Mouse (Mus musculus): ENCODE results near the gene Cdh1. TPM values are rescaled to one million over a fixed set of nuclear protein-coding genes. Genes with fewer than 3 reads are reported as not detected.

Gene Cdh1
- polyA plus RNA-seq, 1 experiment from 2014 or later = 131 TPM

DNA sequence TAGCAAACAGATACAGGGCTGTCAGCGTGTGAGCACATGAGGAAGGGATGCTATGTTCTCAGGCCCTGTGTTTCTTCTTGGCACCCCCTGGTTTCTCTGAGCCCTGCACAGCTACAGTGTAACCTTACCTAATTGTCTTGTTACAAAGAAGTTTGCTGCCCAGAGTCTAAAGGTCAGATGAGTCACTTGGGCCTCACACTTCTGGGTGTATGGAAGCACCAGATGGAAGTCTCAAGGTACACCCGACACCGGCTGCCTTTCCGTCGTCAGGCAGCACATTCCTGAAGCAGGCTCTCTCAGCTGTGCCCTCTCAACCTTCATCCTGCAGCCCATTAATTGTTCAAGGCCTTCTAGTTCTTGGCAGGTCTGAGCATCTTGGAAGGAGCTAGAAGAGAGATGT lies 11.6 kb downstream of the Cdh1 start:
- Histone ChIP-seq H3K4me2 (replicated peaks; ENCODE audit: low read depth, low read length) (no peak overlapping the region), H3K27me3 (ENCODE audit: control insufficient read depth, insufficient read depth, low read length) (no peaks in the 10 kb centered on the region), H3K9me3 (ENCODE audit: control insufficient read depth, low read depth, low read length) (no peaks in the 10 kb centered on the region), H3K4me1 (ENCODE audit: control insufficient read depth, insufficient read depth, low read length) (peaks cover 11% of the 10 kb centered on the region), H3K27ac (ENCODE audit: low read length) (no peak overlapping the region; the same call in 1 of the 2 replicates), H3K9ac (replicated peaks; ENCODE audit: low read depth, low read length) (no peak overlapping the region), H3K36me3 (ENCODE audit: control insufficient read depth, insufficient read depth, low read length) (no peaks in the 10 kb centered on the region), H3K4me3 (ENCODE audit: low read depth, low read length) (no peak overlapping the region)
- 33% methylated on average over 5 of the region's 5 CpGs for WGBS
- ATAC-seq (ENCODE audit: insufficient number of reproducible peaks, insufficient read depth, low FRiP score, low read depth) = no peak

DNA sequence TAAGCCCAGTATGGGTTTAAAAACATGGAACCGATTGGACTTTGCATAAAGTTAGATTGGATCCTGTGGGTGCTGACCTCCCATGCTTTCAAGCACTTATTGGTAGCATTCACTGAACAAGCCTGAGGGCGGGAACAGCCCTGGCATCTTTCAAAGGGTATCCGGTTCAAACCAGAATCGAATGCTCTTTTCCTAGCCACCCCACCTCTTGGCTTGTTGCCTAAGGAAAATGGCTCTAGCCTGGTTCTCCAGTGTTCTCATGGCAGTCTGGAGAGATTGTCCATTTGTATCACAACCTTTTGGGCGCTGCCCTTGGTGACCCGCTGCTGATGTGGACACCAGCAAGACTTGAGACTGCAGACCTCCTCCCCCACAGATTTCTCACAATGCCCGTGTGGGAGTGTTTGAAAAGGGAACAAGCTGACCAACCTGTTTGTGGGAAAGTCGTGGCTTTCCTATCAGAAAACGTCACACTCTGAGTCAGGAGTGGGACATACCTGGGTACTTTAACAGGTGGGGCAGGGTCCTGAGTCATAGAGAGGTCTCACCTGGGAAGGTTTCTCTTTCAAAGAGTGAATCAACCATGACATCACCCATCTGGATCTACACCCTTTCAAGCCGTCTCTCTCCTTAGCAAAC lies 12.6 kb downstream of the Cdh1 start:
- WGBS = 72% methylated on average over 10 of the region's 10 CpGs
- Histone ChIP-seq H3K27ac (ENCODE audit: low read length) (peak overlapping the region; percentile 53; the same call in 1 of the 2 replicates), H3K36me3 (ENCODE audit: control insufficient read depth, insufficient read depth, low read length) (no peaks in the 10 kb centered on the region), H3K4me1 (ENCODE audit: control insufficient read depth, insufficient read depth, low read length) (peaks cover 17% of the 10 kb centered on the region), H3K4me2 (replicated peaks; ENCODE audit: low read depth, low read length) (no peak overlapping the region), H3K9ac (replicated peaks; ENCODE audit: low read depth, low read length) (no peak overlapping the region), H3K9me3 (ENCODE audit: control insufficient read depth, low read depth, low read length) (no peaks in the 10 kb centered on the region), H3K27me3 (ENCODE audit: control insufficient read depth, insufficient read depth, low read length) (no peaks in the 10 kb centered on the region), H3K4me3 (ENCODE audit: low read depth, low read length) (no peak overlapping the region)
- peak; percentile 51; the same call in 1 of the 2 replicates for ATAC-seq (ENCODE audit: insufficient number of reproducible peaks, insufficient read depth, low FRiP score, low read depth)

DNA sequence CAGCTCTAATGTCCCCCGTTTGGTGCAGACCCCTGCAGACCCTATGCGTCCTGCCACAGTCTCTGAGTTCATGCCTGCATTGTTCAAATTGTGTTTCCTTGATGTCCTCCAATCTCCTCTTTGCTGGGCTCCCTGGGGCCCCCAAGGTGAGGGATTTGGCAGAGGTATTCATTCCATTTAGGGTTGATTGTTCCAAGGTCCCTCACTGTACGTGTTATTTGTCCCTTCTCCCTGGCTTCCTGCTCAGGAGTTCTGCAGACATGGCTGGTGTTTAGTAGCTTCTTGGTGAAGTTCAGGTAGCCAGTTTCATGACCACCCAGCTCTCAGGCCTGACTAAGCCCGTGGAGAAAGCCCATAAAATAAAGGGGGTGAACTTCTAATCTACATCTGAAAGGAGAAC lies 13.5 kb downstream of the Cdh1 start:
- Histone ChIP-seq H3K27ac (ENCODE audit: low read length) (peak overlapping the region; percentile 35), H3K36me3 (ENCODE audit: control insufficient read depth, insufficient read depth, low read length) (no peaks in the 10 kb centered on the region), H3K9me3 (ENCODE audit: control insufficient read depth, low read depth, low read length) (no peaks in the 10 kb centered on the region), H3K4me2 (replicated peaks; ENCODE audit: low read depth, low read length) (no peak overlapping the region), H3K4me1 (ENCODE audit: control insufficient read depth, insufficient read depth, low read length) (peaks cover 17% of the 10 kb centered on the region), H3K9ac (replicated peaks; ENCODE audit: low read depth, low read length) (no peak overlapping the region), H3K4me3 (ENCODE audit: low read depth, low read length) (no peak overlapping the region), H3K27me3 (ENCODE audit: control insufficient read depth, insufficient read depth, low read length) (no peaks in the 10 kb centered on the region)
- WGBS = 53% methylated on average over 4 of the region's 4 CpGs
- ATAC-seq (ENCODE audit: insufficient number of reproducible peaks, insufficient read depth, low FRiP score, low read depth) = no peak

DNA sequence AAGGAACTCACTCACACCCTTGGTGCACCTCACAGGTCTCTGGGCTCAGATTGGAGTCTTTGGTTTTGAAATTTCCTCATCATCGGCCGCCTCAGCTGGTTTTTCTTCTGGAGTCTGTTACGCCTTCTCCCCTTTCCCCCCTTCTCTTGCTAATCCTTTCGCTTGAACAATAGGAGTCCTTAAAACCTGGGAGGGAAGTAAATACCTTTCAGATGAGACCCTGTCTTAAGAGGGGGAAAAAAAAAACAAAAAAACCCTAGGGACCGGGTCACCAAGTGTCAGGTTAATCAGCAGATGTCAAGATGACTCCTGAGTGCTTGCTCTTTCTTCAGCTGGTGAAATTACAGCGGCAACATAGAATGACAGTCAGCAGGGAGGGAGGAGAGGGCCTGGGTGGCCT lies 14.0 kb downstream of the Cdh1 start:
- no peak overlapping the region for H3K4me3 ChIP-seq (ENCODE audit: low read depth, low read length)
- H3K4me2 ChIP-seq (replicated peaks; ENCODE audit: low read depth, low read length) = no peak overlapping the region
- no peak for ATAC-seq (ENCODE audit: insufficient number of reproducible peaks, insufficient read depth, low FRiP score, low read depth)
- 45% methylated on average over 6 of the region's 6 CpGs for WGBS
- H3K27ac ChIP-seq (ENCODE audit: low read length) = peak overlapping the region; percentile 35
- H3K36me3 ChIP-seq (ENCODE audit: control insufficient read depth, insufficient read depth, low read length) = no peaks in the 10 kb centered on the region
- H3K9me3 ChIP-seq (ENCODE audit: control insufficient read depth, low read depth, low read length) = no peaks in the 10 kb centered on the region
- no peaks in the 10 kb centered on the region for H3K27me3 ChIP-seq (ENCODE audit: control insufficient read depth, insufficient read depth, low read length)
- peaks cover 13% of the 10 kb centered on the region for H3K4me1 ChIP-seq (ENCODE audit: control insufficient read depth, insufficient read depth, low read length)
- no peak overlapping the region for H3K9ac ChIP-seq (replicated peaks; ENCODE audit: low read depth, low read length)

DNA sequence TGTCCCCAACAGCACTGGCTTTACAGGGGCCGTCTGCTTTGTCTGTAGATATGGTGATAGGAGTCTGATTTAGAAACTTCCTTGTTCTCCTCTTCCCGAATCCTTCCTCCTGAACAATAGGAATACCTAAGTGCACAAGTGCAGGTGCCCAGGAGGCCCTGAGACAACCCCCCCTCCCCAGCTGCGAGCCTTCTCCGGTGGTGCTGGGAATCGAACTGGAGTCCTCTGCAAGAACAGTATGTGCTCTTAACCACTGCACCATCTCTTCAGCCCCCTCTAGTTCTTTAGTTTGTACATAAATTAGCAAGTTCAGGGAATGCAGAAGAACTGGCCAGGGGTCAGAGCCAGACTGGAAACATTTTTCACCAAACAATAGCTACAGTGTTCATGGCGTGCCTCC lies 14.7 kb downstream of the Cdh1 start:
- Histone ChIP-seq H3K9me3 (ENCODE audit: control insufficient read depth, low read depth, low read length) (no peaks in the 10 kb centered on the region), H3K4me1 (ENCODE audit: control insufficient read depth, insufficient read depth, low read length) (peaks cover 13% of the 10 kb centered on the region), H3K27me3 (ENCODE audit: control insufficient read depth, insufficient read depth, low read length) (no peaks in the 10 kb centered on the region), H3K27ac (ENCODE audit: low read length) (no peak overlapping the region), H3K4me3 (ENCODE audit: low read depth, low read length) (no peak overlapping the region), H3K36me3 (ENCODE audit: control insufficient read depth, insufficient read depth, low read length) (no peaks in the 10 kb centered on the region), H3K4me2 (replicated peaks; ENCODE audit: low read depth, low read length) (no peak overlapping the region), H3K9ac (replicated peaks; ENCODE audit: low read depth, low read length) (no peak overlapping the region)
- WGBS = 80% methylated on average over 6 of the region's 6 CpGs
- ATAC-seq (ENCODE audit: insufficient number of reproducible peaks, insufficient read depth, low FRiP score, low read depth) = no peak

DNA sequence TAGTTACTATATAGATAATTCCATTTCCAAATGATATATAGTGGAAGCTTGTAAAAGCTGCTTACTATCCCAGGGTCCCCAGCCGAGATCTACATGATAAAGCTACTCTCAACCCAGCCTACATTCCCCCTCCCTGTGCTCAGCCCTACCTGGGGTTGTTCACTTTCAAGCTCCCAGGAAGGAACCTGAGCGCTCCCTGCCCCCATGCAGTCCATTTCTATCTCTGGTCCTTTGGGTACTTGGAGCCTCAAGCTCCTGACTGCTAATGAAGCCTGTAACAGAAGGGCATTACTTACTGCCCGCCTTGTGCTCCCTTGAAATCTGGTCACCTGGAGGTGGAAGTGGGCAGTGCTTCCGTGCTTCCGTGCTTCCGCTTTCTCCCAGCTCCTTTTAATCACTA lies 15.2 kb downstream of the Cdh1 start:
- no peak for ATAC-seq (ENCODE audit: insufficient number of reproducible peaks, insufficient read depth, low FRiP score, low read depth)
- H3K27ac ChIP-seq (ENCODE audit: low read length) = no peak overlapping the region; the same call in 1 of the 2 replicates

DNA sequence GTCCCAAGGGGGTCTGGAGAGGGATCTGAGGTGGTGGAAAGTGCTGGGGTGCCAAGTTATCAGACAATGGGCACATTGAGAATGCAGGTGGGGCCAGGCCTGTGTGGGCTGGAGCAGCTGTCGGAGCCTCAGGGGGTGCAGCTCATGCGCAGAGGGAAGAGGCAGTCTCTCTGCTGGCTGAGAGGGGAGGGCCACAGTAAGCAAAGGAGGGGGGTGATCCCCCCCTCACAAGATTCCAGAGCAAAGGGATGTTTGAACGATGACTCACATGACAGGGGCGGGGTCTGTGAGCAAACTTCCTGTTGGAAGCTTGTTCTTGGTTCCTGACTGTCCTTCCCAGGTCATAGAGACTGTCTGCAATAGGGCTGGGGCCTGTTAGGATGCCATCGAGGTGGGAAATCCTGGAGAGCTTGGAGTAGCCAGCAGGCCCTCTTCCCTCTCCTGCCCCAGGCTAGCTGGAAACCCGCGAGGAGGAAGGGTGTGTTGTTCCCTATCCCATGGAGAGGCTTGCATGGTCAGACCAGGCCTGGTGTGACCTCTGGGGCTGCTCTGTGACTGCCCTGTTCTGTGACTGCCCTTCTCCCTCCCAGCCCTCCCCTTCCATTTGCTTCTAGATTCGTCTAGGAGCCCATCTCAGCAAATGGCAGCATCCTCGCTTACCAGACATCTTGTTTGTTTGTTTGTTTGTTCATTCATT lies 16.5 kb downstream of the Cdh1 start:
- Histone ChIP-seq H3K9me3 (ENCODE audit: control insufficient read depth, low read depth, low read length) (no peaks in the 10 kb centered on the region), H3K4me3 (ENCODE audit: low read depth, low read length) (no peak overlapping the region), H3K4me1 (ENCODE audit: control insufficient read depth, insufficient read depth, low read length) (peaks cover 13% of the 10 kb centered on the region), H3K27ac (ENCODE audit: low read length) (peak overlapping the region; percentile 35), H3K27me3 (ENCODE audit: control insufficient read depth, insufficient read depth, low read length) (no peaks in the 10 kb centered on the region), H3K36me3 (ENCODE audit: control insufficient read depth, insufficient read depth, low read length) (no peaks in the 10 kb centered on the region), H3K9ac (replicated peaks; ENCODE audit: low read depth, low read length) (no peak overlapping the region), H3K4me2 (replicated peaks; ENCODE audit: low read depth, low read length) (no peak overlapping the region)
- peak; percentile 73 for ATAC-seq (ENCODE audit: insufficient number of reproducible peaks, insufficient read depth, low FRiP score, low read depth)
- 38% methylated on average over 9 of the region's 9 CpGs for WGBS

More for the DNA sequence above, 15.2 kb downstream of the Cdh1 start:
- Histone ChIP-seq H3K4me3 (ENCODE audit: low read depth, low read length) (no peak overlapping the region), H3K36me3 (ENCODE audit: control insufficient read depth, insufficient read depth, low read length) (no peaks in the 10 kb centered on the region), H3K9ac (replicated peaks; ENCODE audit: low read depth, low read length) (no peak overlapping the region), H3K9me3 (ENCODE audit: control insufficient read depth, low read depth, low read length) (no peaks in the 10 kb centered on the region), H3K27me3 (ENCODE audit: control insufficient read depth, insufficient read depth, low read length) (no peaks in the 10 kb centered on the region), H3K4me1 (ENCODE audit: control insufficient read depth, insufficient read depth, low read length) (peaks cover 13% of the 10 kb centered on the region), H3K4me2 (replicated peaks; ENCODE audit: low read depth, low read length) (no peak overlapping the region)
- 62% methylated on average over 6 of the region's 6 CpGs for WGBS

DNA sequence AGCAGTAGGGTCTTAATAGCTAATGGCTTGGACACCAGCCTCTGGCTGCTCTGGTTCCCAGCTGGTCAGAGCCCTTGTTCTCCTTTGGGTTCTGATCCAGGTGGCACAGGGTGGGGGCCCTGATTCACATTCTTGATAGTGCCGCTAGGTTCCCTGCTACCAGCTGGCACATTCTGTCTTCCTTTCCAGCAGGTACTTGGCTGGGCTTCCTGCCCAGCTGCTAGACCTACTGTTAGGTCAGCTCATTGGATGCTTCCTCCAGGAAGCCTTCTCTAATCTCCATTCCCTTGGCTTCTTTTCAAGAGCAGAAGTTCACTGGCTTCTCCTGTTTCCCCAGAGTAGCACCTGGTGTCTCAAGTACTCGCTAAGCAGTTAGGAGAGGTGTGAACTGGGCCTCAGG lies 17.3 kb downstream of the Cdh1 start:
- Histone ChIP-seq H3K4me2 (replicated peaks; ENCODE audit: low read depth, low read length) (no peak overlapping the region), H3K9ac (replicated peaks; ENCODE audit: low read depth, low read length) (no peak overlapping the region), H3K27ac (ENCODE audit: low read length) (no peak overlapping the region), H3K4me1 (ENCODE audit: control insufficient read depth, insufficient read depth, low read length) (peaks cover 11% of the 10 kb centered on the region), H3K9me3 (ENCODE audit: control insufficient read depth, low read depth, low read length) (no peaks in the 10 kb centered on the region), H3K4me3 (ENCODE audit: low read depth, low read length) (no peak overlapping the region), H3K27me3 (ENCODE audit: control insufficient read depth, insufficient read depth, low read length) (no peaks in the 10 kb centered on the region), H3K36me3 (ENCODE audit: control insufficient read depth, insufficient read depth, low read length) (no peaks in the 10 kb centered on the region)
- no peak for ATAC-seq (ENCODE audit: insufficient number of reproducible peaks, insufficient read depth, low FRiP score, low read depth)
- WGBS = 84% methylated on average over 2 of the region's 2 CpGs

Measured in stomach, embryonic 14.5 days (tissue).